Mouse (Mus musculus) liver, postnatal 0 days (tissue): ENCODE data around the gene Armc7.

Experiments
- CTCF ChIP-seq: sonication (generic); IDR thresholded peaks from 2 replicates; pipeline ENCODE4 v1.5.1; 2016; ENCODE audit warnings: antibody characterized with exemption, low read depth
- EP300 ChIP-seq: IDR thresholded peaks from 2 replicates; pipeline ENCODE4 v1.6.1; 2016; ENCODE audit warnings: antibody characterized with exemption, low read depth, mild to moderate bottlenecking

- TF ChIP-seq CTCF, result peak; percentile 39
- TF ChIP-seq EP300, result no peak
Measured at GRCm38 (mm10) chr11:115455619-115456018, 19.8 kb upstream of the Armc7 start.
